Mouse (Mus musculus) thymus, postnatal 10 days (tissue): ENCODE results near the gene Adra1b.

Experiments
- DNase-seq, 2 experiments: peaks; one replicate each; pipeline ENCODE4 v3.0.0; 2021; ENCODE audit warnings: low spot score in 2 of 2

Gene Adra1b

DNA sequence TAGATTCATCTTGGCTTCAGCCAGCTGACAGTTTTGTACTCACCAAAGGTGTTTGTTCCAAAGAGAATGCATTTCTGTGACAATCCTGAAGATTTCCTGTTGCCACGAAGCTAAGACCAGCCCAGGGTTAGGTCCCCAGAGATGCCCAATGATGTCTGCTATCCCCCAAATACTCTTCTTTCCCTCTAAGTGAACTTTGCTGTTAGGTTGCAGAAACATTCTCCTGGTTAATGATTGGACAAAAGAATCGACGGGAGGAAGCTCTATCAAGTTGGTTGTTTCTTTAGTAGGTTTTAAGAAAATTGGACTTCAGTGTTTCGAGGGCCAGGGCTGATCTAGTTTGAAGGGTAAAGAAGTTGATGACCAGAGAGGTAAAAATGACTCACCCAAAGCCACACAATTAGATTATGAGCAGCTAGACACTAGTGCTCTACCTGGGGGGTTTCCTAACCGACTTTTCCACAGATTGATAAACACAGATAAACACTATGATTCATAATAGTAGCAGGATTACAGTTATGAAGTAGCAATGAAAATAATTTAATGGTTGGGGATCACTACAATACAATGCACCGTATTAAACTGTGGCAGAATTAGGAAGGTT is at the start of gene Adra1b:
TSS of gene Adra1b (minus strand) at position 160 of the 604 bp plus-strand sequence.
- DNase-seq, result no peak

DNA sequence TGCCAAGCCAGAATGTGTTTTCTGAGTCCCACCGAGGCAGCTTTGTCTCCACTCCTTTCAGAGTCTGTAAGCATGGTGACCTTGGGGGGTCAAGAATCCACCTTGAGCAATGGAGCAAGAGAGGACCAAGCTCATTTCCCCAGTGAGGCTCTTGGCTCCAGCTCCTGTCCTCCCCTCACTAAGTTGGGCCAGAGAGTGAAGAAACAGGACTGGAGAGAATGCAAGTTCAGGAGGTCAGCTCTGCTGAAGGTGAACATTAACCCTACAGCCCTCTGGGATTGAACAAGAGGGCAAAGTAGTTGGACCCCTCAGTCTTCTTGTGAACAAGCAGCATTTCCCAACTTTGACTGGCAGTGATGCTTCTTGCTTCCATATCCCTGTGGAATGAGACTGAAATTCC is 49.3 kb upstream of the Adra1b start:
- no peak for DNase-seq

DNA sequence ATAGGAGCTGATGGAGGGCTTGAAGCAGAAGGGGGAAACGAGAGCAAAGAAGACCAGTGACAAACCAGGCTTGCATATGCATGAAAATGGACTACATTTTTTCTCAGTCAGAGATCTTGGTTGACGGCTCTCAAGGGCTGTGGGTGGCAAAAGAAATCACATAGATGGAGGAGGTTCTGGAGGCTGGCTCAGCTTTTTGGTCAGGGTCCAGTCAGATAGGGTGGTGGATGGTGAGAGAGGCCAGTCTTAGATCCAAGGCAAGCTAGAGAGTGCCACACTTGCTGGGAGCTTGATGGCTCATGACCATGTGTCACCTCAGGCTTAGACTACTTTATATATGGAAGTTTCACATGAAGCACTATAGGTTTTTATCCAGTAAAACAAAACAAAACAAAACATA is 42.8 kb upstream of the Adra1b start:
- no peak for DNase-seq

DNA sequence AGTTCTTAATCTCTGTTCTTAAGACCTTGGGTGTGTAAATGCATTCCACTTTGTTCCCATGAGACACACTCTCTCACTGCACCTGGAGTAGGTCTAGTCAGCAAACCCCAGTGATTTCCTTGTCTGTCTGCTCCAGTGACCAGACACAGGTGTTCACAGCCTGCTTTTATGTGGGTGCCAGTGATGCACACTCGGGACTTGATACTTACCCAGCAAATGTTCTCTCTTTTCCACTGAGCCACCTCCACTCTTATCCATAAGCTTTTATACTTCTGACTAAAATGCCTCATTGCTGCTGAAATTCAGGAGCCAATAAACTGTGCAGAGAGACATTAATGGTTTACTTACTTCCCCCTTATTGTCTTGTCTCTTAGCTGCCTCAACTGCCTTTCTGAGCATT is 42.2 kb upstream of the Adra1b start:
- DNase-seq, result no peak

DNA sequence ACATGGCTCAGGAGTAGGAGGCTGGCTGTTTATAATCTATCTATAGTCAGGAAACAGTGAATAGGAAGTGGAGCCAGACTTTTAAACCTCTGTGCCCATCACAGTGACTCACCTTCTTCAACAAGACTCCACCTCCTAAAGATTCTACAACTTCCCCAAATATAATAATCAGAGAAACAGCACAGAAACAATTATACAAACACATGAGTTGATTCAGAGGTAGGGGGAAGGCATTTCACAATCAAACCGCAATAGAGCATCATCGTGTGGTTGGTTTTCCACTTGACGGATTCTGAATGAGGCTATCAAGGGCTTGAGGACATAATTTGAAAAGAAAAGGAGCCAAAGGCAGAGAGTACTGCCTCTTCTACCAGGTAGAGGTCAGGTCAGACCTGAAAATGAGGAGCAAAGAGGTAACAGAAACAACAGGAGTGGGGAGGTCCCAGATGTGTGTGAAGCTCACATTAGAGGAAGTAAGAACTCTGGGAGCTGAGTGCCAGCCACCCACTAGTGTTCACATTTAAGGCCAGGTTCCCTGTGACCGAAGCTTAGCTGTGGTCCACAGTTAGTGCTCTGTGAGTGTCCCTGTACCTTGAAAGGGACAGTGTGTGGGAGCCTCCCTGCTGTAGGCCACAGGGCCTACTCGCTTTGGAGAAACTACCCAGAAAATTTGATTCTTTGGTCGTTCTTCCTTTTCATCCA is 39.6 kb upstream of the Adra1b start:
- no peak for DNase-seq

DNA sequence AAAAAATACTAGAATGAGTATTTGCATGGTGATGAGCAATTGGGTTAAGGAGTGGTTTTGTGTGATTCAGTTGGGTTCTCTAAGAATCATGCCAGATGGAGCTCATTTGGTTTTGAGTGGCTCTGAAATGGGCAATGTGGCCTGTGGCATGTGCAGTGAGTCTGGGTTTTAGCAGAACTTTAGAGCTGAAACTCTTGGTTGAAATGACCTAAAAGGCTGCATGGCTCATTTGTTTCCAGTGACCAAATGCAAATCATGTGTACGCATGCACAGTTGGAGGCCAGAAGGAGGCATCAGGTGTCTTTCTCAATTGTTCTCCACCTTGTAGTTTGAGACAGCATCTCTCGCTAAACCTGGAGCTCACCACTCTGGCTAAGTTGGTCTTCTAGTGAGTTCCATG is 35.0 kb upstream of the Adra1b start:
- DNase-seq, result no peak

DNA sequence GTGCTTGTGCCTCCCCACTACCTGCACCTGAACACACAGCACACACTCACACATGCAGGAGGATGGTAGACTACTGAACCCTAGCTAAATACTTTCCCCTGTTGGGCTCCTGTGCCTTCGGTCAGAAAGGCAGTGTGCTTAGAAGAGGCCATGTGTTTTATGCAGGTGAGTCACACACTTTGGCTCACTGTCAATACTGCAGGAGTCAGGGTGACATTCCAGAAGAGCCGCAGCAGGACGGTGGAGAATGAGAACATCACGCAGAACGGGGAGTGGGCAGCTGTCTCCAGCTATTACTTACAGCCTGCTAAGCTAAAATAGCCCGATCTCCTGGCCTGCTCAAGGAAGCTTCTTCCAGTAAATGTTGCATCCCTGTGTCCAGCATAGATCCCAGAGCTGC is 32.5 kb upstream of the Adra1b start:
- DNase-seq, result no peak

DNA sequence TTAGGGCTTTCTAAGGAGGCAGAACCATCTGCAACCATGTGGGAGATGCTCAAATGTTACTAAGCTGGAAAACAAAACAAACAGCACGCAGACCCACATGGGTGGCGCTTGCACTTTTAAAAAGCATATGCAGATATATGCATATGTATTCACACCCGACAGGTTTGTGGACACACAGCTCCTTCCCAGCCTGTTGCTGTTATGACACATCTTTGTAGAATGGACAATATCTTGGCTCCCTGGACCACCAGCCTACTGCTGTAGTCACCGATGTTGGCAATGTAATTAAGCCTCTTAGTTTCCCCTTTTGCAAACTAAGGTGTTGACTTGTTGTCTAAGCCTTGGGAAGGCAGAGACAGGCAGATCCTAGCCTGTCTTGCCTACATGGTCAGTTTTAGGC is 32.0 kb upstream of the Adra1b start:
- no peak for DNase-seq

DNA sequence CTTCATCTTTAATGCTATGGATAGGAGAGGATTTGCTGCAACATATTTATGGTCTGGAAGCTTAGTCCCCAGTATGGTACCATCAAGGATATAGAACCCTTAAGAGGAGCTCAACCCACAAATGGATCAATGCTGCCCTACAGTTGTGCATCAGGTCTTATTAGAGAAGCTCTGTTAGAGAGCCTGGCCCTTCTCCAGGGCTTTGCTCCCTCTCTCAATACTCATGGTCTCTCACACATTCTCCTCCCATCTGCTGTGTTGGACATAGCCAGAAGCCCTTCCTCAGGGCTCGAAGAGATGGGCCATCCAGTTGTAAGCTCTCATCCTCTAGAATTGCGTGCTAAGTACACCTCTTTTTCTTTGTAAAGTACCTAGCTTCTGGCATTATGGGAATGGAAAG is 29.2 kb upstream of the Adra1b start:
- no peak for DNase-seq

DNA sequence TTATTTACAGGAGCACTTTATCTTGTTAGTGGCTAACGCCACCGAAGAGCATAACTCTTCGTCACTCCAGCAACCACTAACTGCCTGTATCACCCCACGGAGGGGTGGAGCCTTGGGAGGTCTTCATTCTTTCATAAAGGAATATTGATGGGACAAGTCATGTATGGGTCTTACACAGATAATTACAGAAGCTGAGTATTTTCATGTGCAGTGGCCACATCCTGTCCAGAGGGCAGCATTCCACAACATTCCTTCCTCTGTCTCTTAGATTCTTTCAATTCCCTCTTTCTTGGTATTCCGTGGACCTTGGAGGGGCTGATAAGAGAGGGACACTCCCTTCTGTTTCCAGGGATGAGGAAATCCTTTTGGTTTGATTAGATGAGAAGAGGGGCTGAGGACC is 28.7 kb upstream of the Adra1b start:
- DNase-seq, result no peak

DNA sequence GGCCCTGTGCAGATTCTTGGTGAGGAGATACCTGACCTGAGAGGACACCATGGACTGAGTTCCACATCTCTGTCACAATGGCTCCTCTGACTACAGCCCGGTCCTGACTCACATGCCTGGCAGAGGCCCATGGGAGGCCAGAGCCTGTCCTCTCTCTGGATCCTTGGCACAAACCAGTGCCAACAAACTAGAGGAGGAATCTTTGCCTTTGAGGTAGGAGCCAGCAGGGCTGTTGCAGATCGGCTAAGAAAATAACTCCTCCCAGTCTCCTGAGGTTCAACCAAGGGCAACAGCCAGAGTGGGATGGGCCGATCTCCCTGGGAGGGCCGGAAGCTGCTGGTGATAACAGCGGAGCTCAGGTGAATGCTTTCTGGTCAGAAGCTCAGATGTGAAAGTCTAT is 28.2 kb upstream of the Adra1b start:
- DNase-seq, result no peak

DNA sequence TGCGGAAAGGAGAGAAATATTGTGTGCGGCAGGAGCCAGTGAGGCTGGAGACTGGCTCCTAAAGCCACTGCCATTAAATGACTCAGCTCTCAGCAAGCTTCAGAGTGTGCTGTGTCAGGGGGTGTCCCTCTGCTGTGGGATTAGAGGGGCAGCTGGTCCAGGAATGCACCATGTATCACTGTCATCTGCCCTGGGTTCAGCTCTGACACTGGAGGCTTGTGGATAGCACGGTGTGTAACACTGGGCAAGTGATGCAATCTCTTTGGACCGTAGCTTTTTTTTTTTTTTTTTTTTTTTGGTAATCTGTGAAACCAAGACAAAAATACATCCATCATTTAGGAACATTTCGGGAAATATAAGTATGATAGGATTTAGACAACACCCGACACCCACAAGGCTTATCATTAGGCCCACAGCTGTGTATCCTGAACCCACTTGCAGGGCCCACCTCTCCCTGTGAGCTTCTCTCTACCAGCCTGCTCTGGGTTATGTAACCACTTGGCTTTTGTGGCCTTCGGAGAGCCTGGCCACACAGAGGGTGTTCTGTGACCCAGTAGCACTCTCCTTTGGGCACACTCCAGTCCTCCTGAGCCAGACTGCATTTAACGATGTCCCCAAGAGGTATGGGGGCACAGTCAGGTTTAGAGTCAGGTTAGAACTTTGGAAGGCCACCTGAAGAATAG is 26.3 kb upstream of the Adra1b start:
- no peak for DNase-seq

DNA sequence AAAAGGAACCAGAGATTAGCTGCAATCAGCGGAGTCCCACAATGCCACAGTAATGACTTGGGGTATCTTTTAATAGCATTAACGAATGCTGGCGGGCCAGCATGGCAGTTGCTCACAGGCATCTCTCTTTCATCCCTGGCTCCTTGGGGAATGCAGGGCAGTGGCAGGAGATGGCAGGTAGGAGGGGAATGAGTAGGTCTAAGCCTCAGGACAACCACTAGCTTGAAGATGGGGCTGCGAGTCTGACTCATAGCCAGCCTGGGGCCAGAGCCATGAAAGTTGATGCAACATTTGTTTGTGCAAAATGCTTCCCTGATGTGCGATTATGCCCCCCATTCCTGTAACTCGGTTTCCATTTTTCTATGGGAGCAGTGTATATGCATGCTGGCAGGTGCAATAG is 25.2 kb upstream of the Adra1b start:
- DNase-seq, result no peak

DNA sequence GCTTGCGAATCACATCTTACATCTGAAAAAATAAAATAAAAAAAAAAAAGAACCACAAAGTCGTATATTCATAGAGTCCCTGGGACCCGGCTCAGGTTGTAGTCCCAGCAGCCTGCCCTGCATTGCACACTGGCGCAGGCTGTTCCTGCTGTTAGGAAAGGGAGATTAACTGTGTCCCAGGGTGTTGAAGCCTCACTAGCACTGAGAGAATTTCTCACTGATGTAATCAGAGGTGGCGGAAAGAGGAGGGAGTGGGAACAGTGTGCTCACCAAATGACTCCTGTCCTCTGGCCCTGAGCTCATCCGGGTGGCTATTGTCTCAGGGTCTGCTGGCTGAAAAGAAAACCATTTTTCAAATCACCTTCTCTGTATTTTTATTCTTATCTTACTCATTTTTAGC is 24.6 kb upstream of the Adra1b start:
- no peak for DNase-seq

DNA sequence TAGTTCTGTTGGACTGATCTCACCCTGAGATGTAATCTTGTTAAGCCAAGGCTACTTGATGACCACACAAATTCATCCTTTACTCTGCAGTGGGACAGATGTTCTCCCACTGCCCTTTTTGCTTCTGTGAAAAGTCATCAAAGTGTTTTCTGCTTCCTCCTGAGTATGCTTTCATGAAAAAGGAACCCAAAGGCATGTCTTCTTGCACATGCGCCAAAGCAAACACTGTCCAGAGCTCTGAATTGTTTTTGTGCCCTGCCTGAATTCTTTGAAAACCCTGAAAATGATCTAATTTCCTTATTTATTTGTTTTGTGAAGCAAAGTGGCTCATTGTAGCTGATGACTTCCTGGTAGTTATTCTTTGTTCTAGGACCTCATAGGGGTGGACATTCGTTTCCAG is 20.7 kb upstream of the Adra1b start:
- no peak for DNase-seq

DNA sequence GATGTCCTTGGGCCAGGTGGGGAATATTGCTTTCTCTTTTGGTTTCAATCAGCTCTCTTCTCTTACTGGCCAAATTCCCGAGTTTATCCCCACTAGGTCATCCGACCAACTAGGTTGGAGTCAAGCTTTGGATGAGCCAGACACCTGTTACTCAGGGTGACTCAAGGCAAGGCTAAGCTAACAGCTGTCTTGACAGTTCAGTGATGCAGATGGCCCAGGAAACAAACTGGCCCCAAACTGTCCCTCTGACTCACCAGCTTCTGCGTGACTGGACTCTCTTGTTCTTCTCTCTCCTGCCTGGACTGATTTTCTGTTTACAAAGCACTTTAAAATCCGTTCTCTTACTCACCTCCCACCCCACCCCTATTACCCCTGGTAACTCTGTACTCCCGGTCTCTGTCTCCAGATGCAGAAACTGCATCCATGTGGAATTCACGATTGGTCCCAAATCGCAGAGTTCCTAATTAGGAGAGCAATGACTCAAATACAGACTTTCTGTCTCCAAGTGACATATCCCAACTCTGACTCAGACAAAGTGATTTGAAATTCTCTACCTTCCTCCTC is 18.6 kb upstream of the Adra1b start:
- DNase-seq, result no peak

DNA sequence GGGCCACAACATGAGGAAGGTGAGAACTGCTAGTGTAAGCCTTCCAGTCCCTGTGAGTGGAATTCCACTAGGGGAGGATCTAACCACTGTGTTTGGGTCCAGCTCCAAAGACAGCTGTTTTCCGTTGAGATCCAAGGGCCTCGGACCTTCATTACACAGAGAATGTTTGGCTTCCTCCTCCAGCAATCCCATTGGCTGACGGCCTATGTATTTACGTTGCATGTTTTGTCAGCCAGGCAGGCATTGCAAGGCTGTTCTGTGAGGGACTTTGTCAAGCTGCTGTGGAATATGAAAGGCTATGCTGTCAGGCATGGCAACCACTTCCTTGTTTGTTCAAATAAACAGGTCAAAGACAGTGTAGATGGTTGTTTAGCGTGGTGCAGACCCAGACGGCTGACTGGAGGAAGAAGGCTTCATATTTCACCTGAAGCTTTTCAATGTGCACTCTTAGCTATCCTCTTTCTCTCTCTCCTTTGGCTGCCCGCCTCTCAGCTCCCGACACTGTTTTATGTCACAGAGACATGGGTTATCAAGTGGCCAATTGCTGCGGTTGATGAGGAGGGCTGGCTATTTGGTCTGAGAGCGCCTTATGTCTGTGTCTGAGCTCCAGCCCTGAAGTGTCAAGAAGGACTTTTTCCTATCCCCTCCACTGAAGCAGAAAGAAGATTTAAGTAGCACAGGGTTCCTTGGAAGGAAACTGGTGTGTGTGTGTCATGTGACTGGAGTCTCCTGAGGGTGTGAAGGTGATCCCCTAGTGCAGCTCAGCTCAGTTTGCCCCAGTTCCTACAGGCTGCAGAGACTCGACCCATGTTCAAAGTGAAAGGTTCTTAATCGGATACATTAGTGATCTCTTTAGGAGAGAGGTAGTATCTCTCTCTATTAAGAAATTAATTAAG is 13.8 kb upstream of the Adra1b start:
- DNase-seq, result no peak

DNA sequence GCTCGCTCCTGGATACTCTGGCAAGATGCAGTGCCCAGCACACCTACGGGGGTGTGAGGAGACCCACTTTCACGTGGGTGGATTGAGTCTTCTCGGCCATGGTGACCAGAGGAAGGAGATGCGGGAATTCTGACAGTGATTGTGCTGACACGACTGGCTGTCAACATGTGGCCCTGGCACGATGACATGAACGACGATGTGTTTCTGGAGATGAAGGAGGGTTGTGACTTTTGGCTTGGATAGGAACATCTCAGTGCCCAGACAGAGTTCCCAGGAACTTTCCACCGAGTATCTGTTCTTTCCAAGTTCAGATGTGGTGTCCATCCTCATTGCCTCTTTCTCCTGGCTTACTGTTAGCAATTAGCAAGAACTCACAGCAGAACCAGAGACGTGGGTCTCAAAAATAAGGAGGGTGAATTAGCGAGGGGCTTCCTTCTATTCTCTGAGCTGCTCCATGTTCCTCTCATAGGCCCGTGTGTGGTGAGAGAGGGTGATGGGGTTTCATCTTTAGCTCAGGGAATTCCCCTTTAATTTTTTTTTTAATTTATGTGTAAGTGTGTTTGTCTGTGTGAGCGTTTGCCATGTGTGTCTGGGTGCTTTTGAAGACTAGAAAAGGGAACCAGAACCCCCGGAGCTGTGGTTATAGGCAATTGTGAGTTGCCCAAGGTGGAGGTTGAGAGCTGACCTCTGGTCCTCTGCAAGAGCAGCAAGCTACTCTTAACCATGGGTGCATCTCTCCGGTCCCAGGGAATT is 11.3 kb upstream of the Adra1b start:
- no peak for DNase-seq

DNA sequence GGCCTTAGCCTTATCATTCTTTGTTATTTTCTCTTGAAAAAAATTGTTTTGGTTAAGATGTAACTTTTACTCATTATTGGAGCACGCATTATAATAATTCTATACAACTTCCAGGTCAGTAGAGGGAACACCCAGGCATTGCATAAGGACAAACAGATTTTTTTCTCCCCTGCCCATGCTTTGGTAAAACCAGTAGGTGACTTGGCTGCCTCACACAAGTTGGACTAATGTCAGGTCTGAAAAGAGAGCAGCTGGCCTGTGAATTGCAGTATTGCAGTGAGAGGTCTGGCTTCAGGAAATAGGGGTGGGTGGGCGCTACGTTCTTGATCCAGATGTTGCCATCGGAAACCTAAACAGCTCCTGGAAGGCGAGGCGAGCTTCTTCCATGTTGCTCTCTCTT is 10.6 kb upstream of the Adra1b start:
- DNase-seq, result no peak

DNA sequence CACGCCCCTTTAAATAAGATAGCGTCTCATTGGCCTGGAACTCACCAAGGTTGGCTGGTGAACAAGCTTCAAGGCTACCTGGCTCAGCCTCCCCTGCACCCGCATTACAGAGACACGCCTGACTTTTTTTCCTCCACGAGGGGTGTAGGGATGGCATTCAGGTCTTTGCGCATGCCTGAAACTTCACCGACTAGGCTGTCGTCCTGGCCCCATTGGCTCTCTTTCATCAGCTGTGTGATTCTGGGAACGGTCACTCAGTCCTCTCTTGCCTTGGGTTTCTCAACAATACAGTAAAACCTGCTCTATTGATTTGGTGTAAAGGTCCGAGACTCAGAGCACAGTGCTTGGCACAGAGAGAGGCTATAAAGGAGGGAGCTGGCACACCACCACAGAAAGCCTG is 2.3 kb upstream of the Adra1b start:
- DNase-seq, result no peak

DNA sequence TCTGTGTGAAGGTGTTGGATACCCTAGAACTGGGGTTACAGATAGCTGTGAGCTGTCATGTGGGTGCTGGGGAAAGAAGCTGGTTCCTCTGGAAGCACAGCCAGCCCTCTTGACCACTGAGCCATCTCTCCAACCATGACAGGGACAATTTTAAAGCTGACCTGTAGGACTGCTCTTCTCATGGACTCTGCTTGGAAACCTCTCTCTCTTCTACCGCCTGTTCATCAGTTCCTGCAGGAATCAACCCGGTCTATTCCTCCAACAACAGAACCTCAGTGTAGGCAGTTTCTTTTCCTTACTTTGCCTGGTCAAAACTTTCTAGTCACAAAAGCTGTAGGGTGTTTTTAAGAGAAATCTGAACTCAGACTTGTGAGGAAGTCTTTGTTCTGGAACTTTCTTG is 1.3 kb downstream of the Adra1b start:
- DNase-seq, result no peak
